Mouse (Mus musculus) erythroid progenitor cell, adult 5-6 weeks (primary cell): ENCODE measurements around the gene Ap4e1. TPM values are rescaled to one million over a fixed set of nuclear protein-coding genes. Genes with fewer than 3 reads are reported as not detected.

ENCODE experiments used
- ATAC-seq: replicated peaks from 2 replicates; pipeline ENCODE4 v1.8.0; 2016; ENCODE audit warnings: moderate number of reproducible peaks, mild to moderate bottlenecking, moderate TSS enrichment, inconsistent platforms; ENCODE audit not compliant: poor library complexity, low FRiP score, severe bottlenecking
- total RNA-seq, 2 experiments: library from RNA; stranded (forward) in 1 of 2; stranded (reverse) in 1 of 2; fragments of 150-400 nt in 1 of 2; fragments of 186-747, 209-891 nt in 1 of 2; gene quantifications; 2 replicates each; pipeline versions ENCODE4 v1.2.3 to v1.2.4; 2015 to 2017; ENCODE audit warnings: low replicate concordance in 2 of 2

Gene Ap4e1
- total RNA-seq (2015; ENCODE audit: low replicate concordance) (6.7 and 7.6 TPM in 2 replicates), total RNA-seq (2017; ENCODE audit: low replicate concordance) (9.2 and 17.2 TPM in 2 replicates)

- ATAC-seq = peak; percentile 90
Measured at GRCm38 (mm10) chr2:127008469-127008998, at the start of gene Ap4e1. Ap4e1 (plus strand) TSS chr2:127008717.

- no peak for ATAC-seq
Measured at GRCm38 (mm10) chr2:126961696-126962095, 46.8 kb upstream of the Ap4e1 start.

DNA sequence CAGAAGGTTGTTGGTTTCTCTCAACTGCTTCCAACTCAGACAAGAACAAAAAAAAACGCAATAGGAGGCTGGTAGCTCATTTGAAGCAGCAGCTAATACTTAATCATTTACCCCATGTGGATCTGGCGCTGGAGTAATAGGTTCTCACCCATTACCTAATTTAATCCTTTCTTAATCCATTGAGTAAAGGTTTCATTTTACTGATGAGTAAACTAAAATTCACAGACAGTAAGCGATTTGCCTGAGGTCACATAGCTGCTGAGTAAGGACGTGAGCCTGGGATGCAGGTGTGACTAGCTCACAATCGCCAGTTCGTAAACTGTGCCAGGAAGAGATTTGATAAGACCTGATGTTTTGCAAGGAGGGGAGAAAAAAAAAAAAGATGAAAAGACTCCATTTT lies 31.1 kb upstream of the Ap4e1 start:
- ATAC-seq = no peak

DNA sequence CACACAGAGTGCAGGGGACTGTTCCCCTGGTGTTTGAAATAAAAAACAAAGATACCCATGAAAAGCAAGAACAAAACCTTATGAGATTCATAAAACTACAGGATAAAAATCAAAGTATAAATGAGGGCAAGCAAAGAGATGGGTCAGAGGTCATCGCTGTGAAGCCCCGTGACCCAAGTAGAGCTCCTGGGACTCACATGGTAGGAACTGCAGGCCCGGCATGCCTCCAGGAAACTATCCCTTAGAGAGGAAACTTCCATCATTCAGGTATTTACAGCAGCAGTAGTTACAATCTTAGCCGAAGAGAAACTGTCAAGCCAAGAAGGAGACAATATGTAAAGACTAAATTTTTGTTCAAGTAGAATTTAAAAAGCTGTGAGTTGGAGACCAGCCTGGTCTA lies 25.3 kb upstream of the Ap4e1 start:
- no peak for ATAC-seq

DNA sequence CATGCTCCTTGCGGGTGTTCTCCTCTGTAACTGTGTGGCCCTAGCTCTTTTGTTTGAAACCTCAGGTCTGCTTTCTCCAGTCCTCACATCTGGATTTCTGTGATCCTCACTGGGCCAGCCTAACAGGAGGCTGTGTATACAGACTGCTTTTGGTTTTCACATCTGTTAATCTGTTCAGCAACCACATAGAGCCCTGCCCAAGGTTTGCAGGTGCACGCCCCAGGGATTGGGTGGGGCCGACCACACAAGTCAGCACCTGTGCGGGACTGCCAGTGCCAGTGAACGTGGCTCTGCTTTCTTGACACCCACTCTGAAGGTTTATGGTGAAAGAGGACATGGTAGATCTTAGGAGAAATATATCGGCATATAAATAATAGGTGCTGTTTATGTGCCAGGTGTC lies 18.6 kb upstream of the Ap4e1 start:
- ATAC-seq = no peak

GRCm38 (mm10) chr2:126992742-126993141 lies 15.8 kb upstream of the Ap4e1 start:
- no peak for ATAC-seq

DNA sequence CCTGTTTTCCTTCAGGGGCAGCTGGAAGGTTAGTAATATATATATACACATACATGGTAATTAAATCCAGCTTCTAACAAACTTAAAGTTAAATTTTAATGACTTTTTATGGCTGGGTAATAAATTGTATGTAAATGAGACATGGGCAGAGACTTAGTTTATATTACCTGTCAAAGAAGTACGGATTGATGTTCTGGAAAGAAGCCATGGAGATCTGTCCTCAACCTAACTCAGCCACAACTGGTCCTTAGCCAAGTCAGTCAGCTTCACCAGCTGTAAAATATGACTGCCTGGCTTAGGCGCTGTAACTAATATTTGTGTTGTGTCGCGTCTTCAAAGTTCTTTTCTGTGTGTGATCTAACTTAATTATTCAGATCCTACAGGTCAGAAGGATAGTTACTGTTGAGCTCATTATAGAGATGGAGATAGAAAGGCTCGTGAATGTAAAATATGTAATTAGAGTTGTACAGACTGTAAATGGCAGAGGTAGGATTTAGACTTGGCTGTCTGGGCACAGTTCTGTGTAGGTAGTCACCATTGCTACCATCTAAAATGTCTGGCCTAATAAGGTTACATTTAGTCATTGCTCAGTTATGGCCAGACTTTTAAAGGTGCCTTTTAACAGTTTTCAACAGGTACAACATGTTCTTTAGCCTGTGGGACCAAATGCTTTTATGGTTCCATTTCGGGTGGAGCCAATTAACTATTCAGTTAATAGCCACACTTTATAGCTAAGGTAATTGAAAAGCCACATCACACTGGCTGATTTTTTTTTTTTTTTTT lies 13.9 kb upstream of the Ap4e1 start:
- ATAC-seq = no peak

DNA sequence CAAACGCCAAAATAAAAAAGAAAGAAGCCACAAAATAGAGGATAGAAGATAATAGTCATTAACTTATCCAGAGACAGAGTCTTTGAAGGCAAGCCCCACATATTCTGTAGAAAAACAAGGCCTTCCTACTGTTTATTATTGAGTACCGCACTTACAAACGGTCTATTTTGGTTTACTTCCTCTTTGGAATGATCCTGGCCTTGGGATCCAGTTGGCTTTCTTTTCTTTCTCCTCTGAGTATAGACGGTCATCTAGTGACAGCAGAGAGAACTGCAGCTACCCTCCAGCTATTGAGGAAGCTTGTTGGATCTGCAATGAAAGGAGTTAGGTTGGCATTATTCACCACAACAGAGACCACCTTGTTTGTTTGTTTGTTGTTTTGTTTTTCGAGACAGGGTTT lies 11.8 kb upstream of the Ap4e1 start:
- ATAC-seq = no peak

DNA sequence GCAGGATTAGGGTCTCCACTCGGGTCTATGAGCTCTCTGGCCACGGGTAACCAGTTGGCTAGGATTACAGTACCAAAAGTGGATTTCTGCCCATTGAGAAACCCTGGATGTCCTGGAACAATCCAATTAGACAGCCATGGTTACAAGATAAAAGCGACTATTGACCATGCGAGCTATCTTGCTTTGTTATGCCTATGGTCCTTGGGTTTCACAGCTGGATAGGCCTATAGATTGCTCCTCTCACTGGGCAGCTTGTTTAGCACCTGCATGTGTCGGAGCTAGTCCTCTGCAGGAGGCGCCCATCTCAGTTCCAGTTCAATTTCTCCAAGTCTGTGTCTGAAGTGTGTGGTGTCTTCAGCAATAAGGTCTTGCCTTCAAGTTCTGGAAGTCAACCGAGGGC lies 10.3 kb upstream of the Ap4e1 start:
- ATAC-seq = no peak

DNA sequence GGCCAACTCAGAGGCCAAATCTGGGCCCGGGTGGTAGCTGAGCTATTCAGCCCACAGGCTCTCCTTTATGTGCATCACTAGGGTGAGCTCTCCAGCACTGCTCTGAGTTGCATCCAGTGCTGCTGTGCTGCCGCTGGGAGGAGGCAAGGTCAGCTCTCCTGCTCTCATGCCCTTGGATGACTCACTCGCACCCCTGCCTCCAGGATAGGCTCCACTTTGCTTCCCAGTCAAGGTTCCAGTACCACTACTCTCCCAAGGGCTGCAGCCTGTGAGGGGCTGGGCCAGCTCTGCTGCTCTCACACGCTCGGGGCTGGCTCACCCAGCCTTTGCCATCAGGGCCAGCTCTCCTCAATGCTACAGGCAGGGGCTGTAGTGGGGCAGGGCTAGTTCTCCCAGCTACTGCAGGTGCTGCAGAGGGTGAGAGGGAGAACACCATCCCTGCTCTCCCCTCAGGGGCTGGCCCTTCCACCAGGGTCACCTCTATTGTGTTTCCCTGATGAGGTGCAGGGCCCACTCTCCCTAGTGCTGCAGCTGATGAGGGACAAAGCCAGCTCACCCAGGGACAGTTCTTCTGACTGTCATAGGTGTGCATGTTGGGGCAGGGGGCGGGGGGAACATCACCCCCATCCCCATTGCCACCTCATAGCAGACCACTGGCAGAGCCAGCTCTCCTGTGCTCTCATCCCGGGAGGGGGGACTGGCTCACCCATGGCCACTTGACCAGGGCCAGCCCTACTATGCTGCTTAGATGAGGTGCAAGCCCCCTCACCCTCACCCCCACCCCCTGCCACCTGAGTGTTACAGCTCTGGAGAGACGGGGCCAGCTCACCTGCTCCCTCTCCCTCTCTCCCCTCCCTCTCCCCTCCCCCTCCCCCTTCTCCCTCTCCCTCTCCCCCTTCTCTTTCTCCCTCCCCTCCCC lies 7.9 kb upstream of the Ap4e1 start:
- no peak for ATAC-seq

GRCm38 (mm10) chr2:127004046-127004445 lies 4.5 kb upstream of the Ap4e1 start:
- ATAC-seq = no peak

DNA sequence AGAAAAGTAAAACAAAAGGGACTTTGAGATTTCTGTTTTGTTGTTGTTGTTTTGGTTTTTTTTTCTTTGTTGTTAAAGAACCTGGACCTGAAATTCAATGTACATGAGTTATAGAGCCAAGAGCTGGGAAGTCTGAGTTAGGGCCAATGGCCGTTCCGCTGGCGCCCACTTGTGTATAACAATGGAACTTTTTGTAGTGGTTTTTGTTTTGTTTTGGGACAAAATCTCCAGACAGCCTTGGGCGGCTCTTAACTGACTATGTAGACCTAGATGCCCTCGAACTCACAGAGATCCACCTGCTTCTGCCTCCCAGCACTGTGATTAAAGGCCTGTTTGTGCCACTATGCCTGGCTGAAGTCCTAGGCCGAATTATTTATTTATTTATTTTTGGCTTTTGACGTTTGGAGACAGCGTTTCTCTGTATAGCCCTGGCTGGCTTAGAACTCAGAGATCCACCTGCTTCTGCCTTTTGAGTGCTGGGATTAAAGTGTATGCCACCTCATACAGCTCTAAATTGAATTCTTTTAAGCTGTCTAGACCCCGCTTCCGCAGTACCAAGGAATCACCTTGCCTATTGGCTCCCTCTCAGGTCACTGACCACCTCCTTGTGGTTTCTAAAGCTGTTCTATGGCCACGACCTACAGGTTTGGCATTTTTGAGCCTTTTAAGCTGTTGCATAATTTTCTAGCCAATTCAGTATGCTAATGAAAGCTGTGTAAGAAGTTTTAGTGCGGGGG lies 1.7 kb upstream of the Ap4e1 start:
- ATAC-seq = no peak

DNA sequence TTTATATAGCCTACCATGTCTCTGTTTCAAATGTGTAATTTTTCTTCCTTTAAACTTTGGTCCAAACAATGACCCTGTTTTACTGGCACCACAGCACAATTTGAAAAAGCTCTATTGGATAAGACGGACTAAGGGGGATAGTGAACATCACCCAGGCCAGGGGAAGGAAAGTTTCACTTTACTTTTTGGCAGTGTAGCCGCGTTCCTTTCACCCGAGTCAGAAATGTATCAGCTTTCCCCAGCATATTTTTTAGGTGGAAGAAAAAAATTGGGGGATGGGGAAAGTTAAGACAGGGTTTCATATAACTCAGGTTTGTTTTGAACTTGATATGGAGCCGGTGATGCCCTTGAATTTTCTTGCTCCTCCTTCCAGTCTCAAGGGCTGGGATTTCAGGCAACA lies 1.0 kb upstream of the Ap4e1 start:
- ATAC-seq = no peak

DNA sequence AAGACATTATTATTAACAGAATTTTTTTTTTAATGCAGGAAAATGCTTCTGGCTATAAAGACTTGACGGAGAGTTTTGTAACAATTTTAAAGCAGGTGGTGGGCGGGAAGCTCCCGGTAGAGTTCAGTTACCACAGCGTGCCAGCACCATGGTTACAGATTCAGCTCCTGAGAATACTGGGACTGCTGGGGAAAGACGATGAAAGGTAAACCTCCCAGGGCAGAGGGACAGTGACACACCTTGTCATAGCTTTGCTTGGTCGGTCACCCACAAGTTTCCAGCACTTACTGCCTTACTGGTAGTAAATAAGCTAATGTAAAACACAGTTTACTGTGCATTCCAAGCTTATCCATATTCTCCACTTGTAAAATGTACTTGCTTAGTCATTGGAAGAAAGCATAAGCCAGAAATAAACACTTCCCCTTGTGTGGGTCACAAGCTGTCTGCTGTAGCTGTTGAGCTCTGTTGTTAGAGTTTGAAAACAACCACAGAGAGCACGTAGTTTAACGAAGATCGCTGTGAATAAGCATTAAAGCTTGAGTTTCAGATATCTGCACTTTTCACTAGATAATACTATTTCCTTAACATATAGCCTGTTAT lies 26.6 kb downstream of the Ap4e1 start:
- ATAC-seq = no peak

- no peak for ATAC-seq
Measured at GRCm38 (mm10) chr2:127037299-127037698, 28.8 kb downstream of the Ap4e1 start.

- ATAC-seq = no peak
Measured at GRCm38 (mm10) chr2:127061471-127061870, 53.0 kb downstream of the Ap4e1 start.

DNA sequence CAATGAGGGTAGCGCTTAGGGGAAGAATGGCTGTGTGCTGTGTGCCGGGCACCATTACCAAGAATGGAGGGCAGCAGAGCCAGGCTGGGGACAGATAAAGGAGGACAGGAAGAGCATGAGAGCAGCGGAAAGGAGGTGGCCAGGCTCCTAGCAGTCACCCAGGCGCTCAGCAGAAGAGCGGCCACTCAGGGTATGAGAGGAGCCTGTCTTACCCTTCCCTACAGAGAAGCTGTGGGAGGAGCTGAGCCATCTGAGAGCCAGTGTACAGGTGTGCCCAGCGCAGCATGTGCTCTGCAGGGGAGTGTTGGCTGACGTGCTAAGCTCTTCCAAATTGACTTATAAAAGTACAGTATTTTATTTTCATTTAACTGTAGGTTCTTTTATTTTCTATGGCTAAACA lies 60.3 kb downstream of the Ap4e1 start:
- no peak for ATAC-seq

DNA sequence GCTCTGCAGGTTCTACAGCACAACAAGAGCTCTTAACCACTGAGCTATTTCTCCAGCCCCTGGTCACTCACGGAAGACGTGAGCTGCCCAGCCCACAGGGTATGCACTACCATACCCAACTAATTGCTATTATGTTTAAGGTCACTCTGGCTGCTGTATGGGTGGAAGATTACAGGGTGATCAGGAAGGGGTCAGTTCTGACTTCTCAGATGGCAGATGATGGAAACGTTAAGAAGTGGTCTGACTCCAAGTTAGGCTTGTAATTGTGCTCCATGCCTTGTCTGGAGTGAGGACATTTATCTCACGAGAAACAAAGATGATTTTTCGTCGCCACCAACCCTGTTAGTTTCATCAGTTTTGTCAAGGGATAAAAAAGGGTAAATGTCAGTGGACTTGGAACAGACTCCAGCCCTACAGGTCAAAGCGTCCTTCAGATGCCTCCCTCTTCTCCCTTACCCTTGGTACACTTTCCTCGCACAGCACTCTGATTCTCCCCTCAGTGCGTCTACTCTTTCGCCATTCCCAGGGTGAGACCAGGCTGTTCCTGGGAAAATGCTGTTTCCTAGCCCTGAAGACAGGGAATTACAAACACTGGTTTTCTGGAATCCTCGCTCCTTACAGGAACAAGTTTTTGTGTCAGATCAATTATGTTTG lies 61.4 kb downstream of the Ap4e1 start:
- ATAC-seq = peak; percentile 67

DNA sequence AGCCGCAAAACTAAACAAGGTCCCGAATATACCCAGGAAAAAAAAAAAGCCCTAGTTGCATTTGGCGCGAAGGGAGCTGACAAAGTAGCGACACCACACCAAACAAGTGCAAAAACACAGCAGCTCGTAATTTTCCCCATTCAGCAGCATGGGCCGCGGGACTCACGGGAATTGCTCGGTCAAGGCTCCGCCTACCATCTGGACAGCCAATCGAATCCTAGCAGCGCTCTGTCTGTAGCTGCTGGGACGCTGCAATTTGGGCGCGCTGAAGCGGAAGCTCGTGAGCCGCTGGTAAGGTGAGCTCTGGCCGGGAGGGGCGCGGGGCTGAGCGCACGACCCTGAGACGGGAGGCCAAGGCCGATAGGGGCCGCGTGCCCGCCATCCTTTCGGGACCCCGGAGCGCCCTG lies 61.9 kb downstream of the Ap4e1 start, which contains the start of gene Blvra:
Gene Blvra, plus strand, starts transcription at position 231 of the 407 bp plus-strand sequence.
- peak; percentile 100 for ATAC-seq
